Mouse (Mus musculus) lung, embryonic 14.5 days (tissue): ENCODE data around the gene Ensa. TPM values are rescaled to one million over a fixed set of nuclear protein-coding genes. Genes with fewer than 3 reads are reported as not detected.

Experiments
- ATAC-seq: fragments of 200-750 bp; cut with Nextera tagmentation; 2 replicates; pipeline ENCODE4 v1.8.0; 2017; ENCODE audit warnings: mild to moderate bottlenecking, moderate TSS enrichment, moderate library complexity; ENCODE audit not compliant: insufficient read depth
- DNase-seq: peaks from one replicate; pipeline ENCODE4 v3.0.0-alpha.2; 2015
- H3K27ac ChIP-seq: fragments of 300-500 bp; sonication (generic); 2 replicates; pipeline ENCODE4 v1.5.1; 2014; ENCODE audit warnings: low read depth, mild to moderate bottlenecking, moderate library complexity
- H3K27me3 ChIP-seq: fragments of 300-500 bp; sonication (generic); 2 replicates; pipeline ENCODE4 v1.6.1; 2014; ENCODE audit warnings: low read length, control low read depth; ENCODE audit not compliant: insufficient read depth
- H3K36me3 ChIP-seq: fragments of 300-500 bp; sonication (generic); 2 replicates; pipeline ENCODE4 v1.6.1; 2014; ENCODE audit warnings: control low read depth; ENCODE audit not compliant: insufficient read depth
- H3K4me1 ChIP-seq: fragments of 300-500 bp; sonication (generic); 2 replicates; pipeline ENCODE4 v1.6.1; 2014; ENCODE audit warnings: antibody characterized with exemption, control low read depth; ENCODE audit not compliant: insufficient read depth
- H3K4me2 ChIP-seq: fragments of 300-500 bp; sonication (generic); 2 replicates; pipeline ENCODE4 v1.6.1; 2014; ENCODE audit warnings: mild to moderate bottlenecking
- H3K4me3 ChIP-seq: fragments of 300-500 bp; sonication (generic); 2 replicates; pipeline ENCODE4 v1.5.1; 2014; ENCODE audit warnings: low read depth, low read length
- H3K9ac ChIP-seq: fragments of 300-500 bp; sonication (generic); 2 replicates; pipeline ENCODE4 v1.6.1; 2014
- H3K9me3 ChIP-seq: fragments of 300-500 bp; sonication (generic); 2 replicates; pipeline ENCODE4 v1.6.1; 2016; ENCODE audit warnings: low read depth, low read length, control low read depth
- CTCF ChIP-seq: IDR thresholded peaks from 2 replicates; pipeline ENCODE4 v1.5.1; 2016; ENCODE audit warnings: antibody characterized with exemption, low read depth
- WGBS: fragments of 180-500 bp; shearing (Covaris S2); extraction: QIAGEN DNeasy Blood & Tissue Kit; methylation state at CpG from one replicate; pipeline ENCODE4 v1.1.7; 2014; 5-methylcytosine and 5-hydroxymethylcytosine counted together
- polyA plus RNA-seq: library from polyadenylated mRNA; unstranded; fragments of >200 nt; fragmentation: Nextera tagmentation; extraction: Ambion mirVana; gene quantifications from 2 replicates; pipeline ENCODE4 v1.2.1, GENCODE M21; 2014

The Ensa gene
- polyA plus RNA-seq = 64.8 and 66.7 TPM in 2 replicates

- Histone ChIP-seq H3K4me3 (peak within 1 kb of the TSS; percentile 55), H3K4me2 (peak within 1 kb of the TSS; percentile 75), H3K4me1 (no peaks in the 10 kb centered on the region), H3K9me3 (no peaks in the 10 kb centered on the region), H3K27ac (peak within 1 kb of the TSS; percentile 81), H3K27me3 (no peaks in the 10 kb centered on the region), H3K36me3 (peaks cover 36% of the 10 kb centered on the region), H3K9ac (peak within 1 kb of the TSS; percentile 61)
- DNase-seq (peak; percentile 99), ATAC-seq (peak; percentile 99)
- no peak for TF ChIP-seq CTCF
- WGBS = under 1% methylated on average over 44 of the region's 44 CpGs
Measured at GRCm38 (mm10) chr3:95624628-95625503, at the start of gene Ensa. TSS of gene Ensa (plus strand) at chr3:95624993.

- Histone ChIP-seq H3K9ac (no peak overlapping the region), H3K4me3 (peak overlapping the region; percentile 61), H3K4me1 (no peaks in the 10 kb centered on the region), H3K9me3 (no peaks in the 10 kb centered on the region), H3K4me2 (peak overlapping the region; percentile 67), H3K27ac (peak overlapping the region; percentile 14; the same call in 1 of the 2 replicates), H3K27me3 (no peaks in the 10 kb centered on the region), H3K36me3 (peaks cover 10% of the 10 kb centered on the region; the same call in 1 of the 2 replicates)
- WGBS = 44% methylated on average over 8 of the region's 8 CpGs
- DNase-seq (no peak), ATAC-seq (no peak)
- TF ChIP-seq CTCF = no peak
Measured at GRCm38 (mm10) chr3:95587754-95588603, 36.8 kb upstream of the Ensa start.

- Histone ChIP-seq H3K9ac (peak within 1 kb of the TSS; percentile 57), H3K36me3 (peaks cover 16% of the 10 kb centered on the region), H3K4me3 (peak within 1 kb of the TSS; percentile 61), H3K27ac (peak within 1 kb of the TSS; percentile 69), H3K4me1 (no peaks in the 10 kb centered on the region), H3K27me3 (no peaks in the 10 kb centered on the region), H3K9me3 (no peaks in the 10 kb centered on the region), H3K4me2 (peak within 1 kb of the TSS; percentile 67)
- WGBS = under 1% methylated on average over 12 of the region's 12 CpGs
- ATAC-seq (peak; percentile 100), DNase-seq (peak; percentile 97)
- TF ChIP-seq CTCF = no peak
Measured at GRCm38 (mm10) chr3:95588604-95589086, 36.1 kb upstream of the Ensa start, which contains the start of gene Golph3l. TSS of gene Golph3l (plus strand) at chr3:95588934.

GRCm38 (mm10) chr3:95598734-95599133, 26.1 kb upstream of the Ensa start:
- DNase-seq = no peak
- Histone ChIP-seq H3K4me3 (no peak overlapping the region), H3K9ac (no peak overlapping the region), H3K27ac (no peak overlapping the region), H3K9me3 (no peaks in the 10 kb centered on the region), H3K4me1 (no peaks in the 10 kb centered on the region), H3K4me2 (no peak overlapping the region), H3K36me3 (peaks cover 16% of the 10 kb centered on the region), H3K27me3 (no peaks in the 10 kb centered on the region)
- no peak for TF ChIP-seq CTCF
- no peak for ATAC-seq

- 76% methylated on average over 3 of the region's 3 CpGs for WGBS
Measured at GRCm38 (mm10) chr3:95601287-95601686, 23.5 kb upstream of the Ensa start.

GRCm38 (mm10) chr3:95606096-95606495, 18.7 kb upstream of the Ensa start:
- 78% methylated on average over 3 of the region's 3 CpGs for WGBS
- no peak overlapping the region for H3K27ac ChIP-seq
- H3K36me3 ChIP-seq = peaks cover 30% of the 10 kb centered on the region
- H3K4me3 ChIP-seq = no peak overlapping the region
- ATAC-seq (no peak), DNase-seq (peak; percentile 56)
- no peaks in the 10 kb centered on the region for H3K9me3 ChIP-seq
- H3K4me2 ChIP-seq = no peak overlapping the region
- H3K4me1 ChIP-seq = no peaks in the 10 kb centered on the region
- H3K27me3 ChIP-seq = no peaks in the 10 kb centered on the region
- H3K9ac ChIP-seq = no peak overlapping the region
- no peak for TF ChIP-seq CTCF

More at GRCm38 (mm10) chr3:95601287-95601686, 23.5 kb upstream of the Ensa start:
- no peak for TF ChIP-seq CTCF
- Histone ChIP-seq H3K9ac (no peak overlapping the region), H3K27ac (no peak overlapping the region), H3K4me2 (no peak overlapping the region), H3K9me3 (no peaks in the 10 kb centered on the region), H3K36me3 (0 out of 2 replicates have a peak, but pooled peaks cover 3% of the 10 kb centered on the region), H3K27me3 (no peaks in the 10 kb centered on the region), H3K4me3 (no peak overlapping the region), H3K4me1 (no peaks in the 10 kb centered on the region)
- no peak for ATAC-seq
- DNase-seq = no peak
